Mouse (Mus musculus) heart, postnatal 0 days (tissue): ENCODE data around the gene Gm28043.

Source experiments
- CTCF ChIP-seq: IDR thresholded peaks from 2 replicates; pipeline ENCODE4 v1.5.1; 2016; ENCODE audit warnings: antibody characterized with exemption, control low read depth, low read depth
- EP300 ChIP-seq: IDR thresholded peaks from 2 replicates; pipeline ENCODE4 v1.6.1; 2016; ENCODE audit warnings: antibody characterized with exemption, low read depth

GRCm38 (mm10) chr17:29705881-29706280 is 91.2 kb downstream of the Gm28043 start:
- no peak for TF ChIP-seq CTCF
- TF ChIP-seq EP300: no peak
